Mouse (Mus musculus) limb, embryonic 15.5 days (tissue): ENCODE measurements around the gene Olfr638. TPM values are rescaled to one million over a fixed set of nuclear protein-coding genes. Genes with fewer than 3 reads are reported as not detected.
"Not testable (repeated sequence)": the region's sequence is repeated elsewhere in the genome, so short reads cannot be mapped to it uniquely, and the experiment has no call there.

Experiments
- ATAC-seq: fragments of 200-750 bp; cut with Nextera tagmentation; 2 replicates; pipeline ENCODE4 v1.8.0; 2017; ENCODE audit warnings: low read depth, moderate TSS enrichment; ENCODE audit not compliant: insufficient number of reproducible peaks, low FRiP score, low TSS enrichment
- H3K27ac ChIP-seq: fragments of 300-500 bp; sonication (generic); 2 replicates; pipeline ENCODE4 v1.5.1; 2015; ENCODE audit warnings: moderate library complexity, mild to moderate bottlenecking, inconsistent platforms
- H3K27me3 ChIP-seq: fragments of 300-500 bp; sonication (generic); 2 replicates; pipeline ENCODE4 v1.6.1; 2015; ENCODE audit warnings: inconsistent platforms
- H3K36me3 ChIP-seq: fragments of 300-500 bp; sonication (generic); 2 replicates; pipeline ENCODE4 v1.6.1; 2015; ENCODE audit warnings: inconsistent platforms
- H3K4me1 ChIP-seq: fragments of 300-500 bp; sonication (generic); 2 replicates; pipeline ENCODE4 v1.6.1; 2015; ENCODE audit warnings: inconsistent platforms
- H3K4me2 ChIP-seq: fragments of 300-500 bp; sonication (generic); 2 replicates; pipeline ENCODE4 v1.6.1; 2015; ENCODE audit warnings: mild to moderate bottlenecking, inconsistent platforms
- H3K4me3 ChIP-seq: fragments of 300-500 bp; sonication (generic); 2 replicates; pipeline ENCODE4 v1.5.1; 2015; ENCODE audit warnings: mild to moderate bottlenecking, inconsistent platforms
- H3K9ac ChIP-seq: fragments of 300-500 bp; sonication (generic); 2 replicates; pipeline ENCODE4 v1.6.1; 2015; ENCODE audit warnings: inconsistent platforms
- H3K9me3 ChIP-seq: fragments of 300-500 bp; sonication (generic); 2 replicates; pipeline ENCODE4 v1.6.1; 2016; ENCODE audit warnings: inconsistent platforms
- WGBS: fragments of 180-500 bp; shearing (Covaris S2); methylation state at CpG from one replicate; pipeline ENCODE4 v1.1.7; 2015; 5-methylcytosine and 5-hydroxymethylcytosine counted together
- polyA plus RNA-seq: library from polyadenylated mRNA; unstranded; fragments of >200 nt; fragmentation: Nextera tagmentation; extraction: Ambion mirVana; gene quantifications from 2 replicates; pipeline ENCODE4 v1.2.1, GENCODE M21; 2015

The Olfr638 gene
- not detected in 2 replicates for polyA plus RNA-seq

GRCm38 (mm10) chr7:103998446-103998845, at the start of gene Olfr638:
TSS of gene Olfr638 (plus strand) at chr7:103998746.
- Histone ChIP-seq H3K9ac (no peak within 1 kb of the TSS), H3K27me3 (no peaks in the 10 kb centered on the region), H3K27ac (no peak within 1 kb of the TSS), H3K4me2 (no peak within 1 kb of the TSS), H3K4me1 (no peaks in the 10 kb centered on the region), H3K36me3 (no peaks in the 10 kb centered on the region), H3K9me3 (no peaks in the 10 kb centered on the region), H3K4me3 (no peak within 1 kb of the TSS)
- no peak for ATAC-seq

DNA sequence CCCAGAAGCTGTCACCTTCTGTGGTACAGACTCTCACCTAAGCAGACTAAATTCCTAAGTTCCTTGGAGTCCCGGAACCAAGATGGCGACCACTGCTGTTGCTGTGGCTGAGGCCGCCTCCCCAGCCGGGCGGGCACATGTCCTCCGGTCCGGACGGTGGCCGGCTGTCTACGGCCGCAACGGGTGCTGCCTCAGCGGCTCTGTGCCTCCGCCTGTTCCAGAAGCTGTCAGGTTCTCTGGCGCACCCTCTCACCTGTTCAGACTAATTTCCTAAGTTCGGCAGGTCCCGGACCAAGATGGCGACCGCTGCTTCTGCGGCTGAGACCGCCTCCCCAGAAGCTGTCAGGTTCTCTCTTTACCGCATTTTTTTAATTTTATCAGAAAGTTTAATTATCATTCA, 31.7 kb upstream of the Olfr638 start:
- 91% methylated on average over 22 of the region's 22 CpGs for WGBS
- not testable (repeated sequence) for H3K4me1 ChIP-seq, H3K36me3 ChIP-seq, H3K9me3 ChIP-seq, H3K4me2 ChIP-seq, ATAC-seq, H3K9ac ChIP-seq, H3K4me3 ChIP-seq, H3K27me3 ChIP-seq, H3K27ac ChIP-seq

- no peak within 1 kb of the TSS for H3K27ac ChIP-seq
Measured at GRCm38 (mm10) chr7:103970852-103971251, 27.7 kb upstream of the Olfr638 start, which contains the start of gene Olfr635. TSS of gene Olfr635 (plus strand) at chr7:103971152.

GRCm38 (mm10) chr7:103971782-103972181, 26.8 kb upstream of the Olfr638 start:
- Histone ChIP-seq H3K4me2 (no peak overlapping the region), H3K9me3 (no peaks in the 10 kb centered on the region), H3K27me3 (no peaks in the 10 kb centered on the region), H3K36me3 (no peaks in the 10 kb centered on the region), H3K9ac (no peak overlapping the region), H3K4me1 (no peaks in the 10 kb centered on the region), H3K27ac (no peak overlapping the region), H3K4me3 (no peak overlapping the region)
- ATAC-seq = no peak
- WGBS = 63% methylated on average over 1 of the region's 1 CpGs

More at GRCm38 (mm10) chr7:103970852-103971251, 27.7 kb upstream of the Olfr638 start, which contains the start of gene Olfr635:
- Histone ChIP-seq H3K36me3 (no peaks in the 10 kb centered on the region), H3K4me3 (no peak within 1 kb of the TSS), H3K4me2 (no peak within 1 kb of the TSS), H3K27me3 (no peaks in the 10 kb centered on the region), H3K9me3 (no peaks in the 10 kb centered on the region), H3K9ac (no peak within 1 kb of the TSS), H3K4me1 (no peaks in the 10 kb centered on the region)
- ATAC-seq = no peak
- 83% methylated on average over 1 of the region's 1 CpGs for WGBS

DNA sequence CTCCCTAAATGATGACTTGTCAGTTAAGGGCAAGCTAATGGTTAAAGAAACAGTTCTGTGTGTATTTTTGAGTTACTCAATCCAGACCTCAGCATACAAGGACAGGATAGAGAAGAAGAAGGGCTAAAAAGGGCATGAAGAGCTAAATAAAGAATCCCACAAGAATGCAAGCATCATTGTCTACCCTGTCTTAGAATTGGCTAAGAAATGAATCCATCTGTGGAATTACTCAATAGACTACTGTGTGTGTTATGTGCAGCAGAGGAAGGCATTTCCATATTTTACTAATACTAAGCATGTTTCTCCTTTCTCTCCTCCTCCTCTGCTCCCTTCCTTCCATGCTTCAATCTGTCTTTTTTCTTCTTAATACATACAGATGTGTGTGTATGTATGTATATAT, 578 bp downstream of the Olfr638 start:
- Histone ChIP-seq H3K4me3 (no peak overlapping the region), H3K9ac (no peak overlapping the region), H3K27ac (no peak overlapping the region), H3K9me3 (no peaks in the 10 kb centered on the region), H3K4me2 (no peak overlapping the region), H3K4me1 (no peaks in the 10 kb centered on the region), H3K27me3 (no peaks in the 10 kb centered on the region), H3K36me3 (no peaks in the 10 kb centered on the region)
- ATAC-seq = no peak

DNA sequence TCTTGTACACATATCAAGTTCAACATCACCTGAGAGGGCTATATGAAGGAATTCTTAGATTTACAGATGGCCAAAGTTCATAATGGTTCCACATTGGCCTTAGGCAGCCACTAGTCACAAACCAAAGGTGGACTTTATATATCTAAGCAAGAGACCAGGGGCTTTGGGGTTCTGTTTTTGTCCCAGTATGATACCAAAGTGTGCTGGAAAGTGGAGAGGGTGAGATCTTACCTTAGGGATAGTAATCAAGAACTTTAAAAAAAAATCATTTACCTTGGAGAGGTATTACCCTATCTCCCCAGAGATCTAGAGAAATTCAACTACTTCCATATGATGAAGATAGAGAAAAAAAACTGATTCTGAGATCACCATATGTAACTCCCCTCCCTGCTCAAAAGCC, 18.7 kb downstream of the Olfr638 start, which contains the start of gene Olfr639:
Olfr639 (minus strand) TSS at position 101 of the 400 bp plus-strand sequence.
- H3K36me3 ChIP-seq = no peaks in the 10 kb centered on the region
- H3K4me3 ChIP-seq = no peak within 1 kb of the TSS
- no peak for ATAC-seq
- H3K27ac ChIP-seq = no peak within 1 kb of the TSS
- no peak within 1 kb of the TSS for H3K4me2 ChIP-seq
- no peak within 1 kb of the TSS for H3K9ac ChIP-seq
- no peaks in the 10 kb centered on the region for H3K4me1 ChIP-seq
- no peaks in the 10 kb centered on the region for H3K9me3 ChIP-seq
- H3K27me3 ChIP-seq = no peaks in the 10 kb centered on the region

- Histone ChIP-seq H3K27ac (no peak overlapping the region), H3K9me3 (no peaks in the 10 kb centered on the region), H3K36me3 (no peaks in the 10 kb centered on the region), H3K4me1 (no peaks in the 10 kb centered on the region), H3K4me2 (no peak overlapping the region), H3K27me3 (no peaks in the 10 kb centered on the region), H3K9ac (no peak overlapping the region), H3K4me3 (no peak overlapping the region)
- WGBS = 82% methylated on average over 1 of the region's 1 CpGs
- no peak for ATAC-seq
Measured at GRCm38 (mm10) chr7:104018953-104019352, 20.4 kb downstream of the Olfr638 start.

- Histone ChIP-seq H3K27me3 (no peaks in the 10 kb centered on the region), H3K27ac (no peak overlapping the region), H3K9ac (no peak overlapping the region), H3K9me3 (no peaks in the 10 kb centered on the region), H3K4me3 (no peak overlapping the region), H3K4me1 (no peaks in the 10 kb centered on the region), H3K36me3 (no peaks in the 10 kb centered on the region), H3K4me2 (no peak overlapping the region)
- no peak for ATAC-seq
- WGBS = 90% methylated on average over 6 of the region's 6 CpGs
Measured at GRCm38 (mm10) chr7:104021651-104022050, 23.1 kb downstream of the Olfr638 start.

GRCm38 (mm10) chr7:104025473-104025872, 26.9 kb downstream of the Olfr638 start, which contains the start of gene Olfr640:
TSS of gene Olfr640 (minus strand) at chr7:104025573.
- H3K9ac ChIP-seq = no peak within 1 kb of the TSS
- H3K27me3 ChIP-seq = no peaks in the 10 kb centered on the region
- H3K4me3 ChIP-seq = no peak within 1 kb of the TSS
- WGBS = 82% methylated on average over 6 of the region's 6 CpGs
- H3K9me3 ChIP-seq = no peaks in the 10 kb centered on the region
- no peak within 1 kb of the TSS for H3K27ac ChIP-seq
- no peak within 1 kb of the TSS for H3K4me2 ChIP-seq
- H3K36me3 ChIP-seq = no peaks in the 10 kb centered on the region
- no peak for ATAC-seq
- no peaks in the 10 kb centered on the region for H3K4me1 ChIP-seq

DNA sequence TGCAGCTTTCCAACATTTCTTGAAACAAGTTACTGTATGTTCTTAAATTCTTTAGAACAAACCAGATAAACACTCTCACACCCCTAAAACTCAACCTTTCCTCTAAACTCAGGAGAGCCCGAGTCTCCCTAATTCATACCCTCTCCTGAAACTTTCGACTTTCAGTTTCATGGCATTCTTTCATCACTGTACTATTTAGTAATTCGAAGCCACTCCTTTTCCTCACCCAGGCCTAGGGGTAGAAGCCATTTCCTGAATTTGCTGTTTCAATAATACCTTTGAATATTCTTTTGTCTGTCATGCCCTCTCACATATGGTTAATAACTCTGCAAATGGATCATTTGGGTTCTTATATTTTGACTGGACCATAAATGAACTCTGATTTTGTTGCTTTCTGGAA, 28.4 kb downstream of the Olfr638 start:
- H3K4me3 ChIP-seq = no peak overlapping the region
- no peaks in the 10 kb centered on the region for H3K4me1 ChIP-seq
- no peak for ATAC-seq
- 72% methylated on average over 3 of the region's 3 CpGs for WGBS
- H3K36me3 ChIP-seq = no peaks in the 10 kb centered on the region
- H3K27ac ChIP-seq = no peak overlapping the region
- H3K9me3 ChIP-seq = no peaks in the 10 kb centered on the region
- H3K4me2 ChIP-seq = no peak overlapping the region
- H3K9ac ChIP-seq = no peak overlapping the region
- H3K27me3 ChIP-seq = no peaks in the 10 kb centered on the region

DNA sequence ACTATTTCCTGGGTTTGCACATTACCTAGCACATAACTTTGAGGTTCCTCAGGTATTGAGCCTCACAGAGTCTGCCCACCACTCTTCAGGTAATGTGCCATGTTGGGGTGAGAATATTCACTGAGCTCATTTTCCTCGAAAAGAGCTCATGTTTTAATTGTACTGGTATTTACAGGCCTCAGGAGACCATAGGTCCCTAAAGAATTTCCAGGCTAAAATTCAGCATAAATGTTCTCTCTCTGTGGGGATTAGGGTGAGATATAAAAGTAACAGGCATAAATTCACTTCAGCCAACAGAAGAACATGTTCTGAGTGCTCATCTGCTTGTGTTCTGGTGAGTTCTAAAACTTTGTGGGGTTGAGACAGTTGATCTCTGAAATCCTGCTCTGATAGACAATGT, 36.6 kb downstream of the Olfr638 start, which contains the start of gene Olfr641:
Olfr641 (plus strand) TSS at position 301 of the 400 bp plus-strand sequence.
- Histone ChIP-seq H3K4me1 (no peaks in the 10 kb centered on the region), H3K36me3 (no peaks in the 10 kb centered on the region), H3K27me3 (no peaks in the 10 kb centered on the region), H3K9ac (no peak within 1 kb of the TSS), H3K4me2 (no peak within 1 kb of the TSS), H3K9me3 (no peaks in the 10 kb centered on the region), H3K4me3 (no peak within 1 kb of the TSS), H3K27ac (no peak within 1 kb of the TSS)
- no peak for ATAC-seq
- 60% methylated on average over 1 of the region's 1 CpGs for WGBS

- 89% methylated on average over 4 of the region's 4 CpGs for WGBS
- ATAC-seq = no peak
Measured at GRCm38 (mm10) chr7:104050745-104051144, 52.2 kb downstream of the Olfr638 start.

GRCm38 (mm10) chr7:104052566-104052965, 54.0 kb downstream of the Olfr638 start, which contains the start of gene Olfr642:
TSS of gene Olfr642 (minus strand) at chr7:104052666.
- Histone ChIP-seq H3K9ac (no peak within 1 kb of the TSS), H3K27ac (no peak within 1 kb of the TSS), H3K27me3 (no peaks in the 10 kb centered on the region), H3K36me3 (no peaks in the 10 kb centered on the region), H3K4me3 (no peak within 1 kb of the TSS), H3K4me1 (no peaks in the 10 kb centered on the region), H3K4me2 (no peak within 1 kb of the TSS), H3K9me3 (no peaks in the 10 kb centered on the region)
- 63% methylated on average over 1 of the region's 1 CpGs for WGBS
- ATAC-seq = no peak

More at GRCm38 (mm10) chr7:104050745-104051144, 52.2 kb downstream of the Olfr638 start:
- Histone ChIP-seq H3K27me3 (no peaks in the 10 kb centered on the region), H3K9ac (no peak overlapping the region), H3K4me3 (no peak overlapping the region), H3K4me2 (no peak overlapping the region), H3K9me3 (no peaks in the 10 kb centered on the region), H3K4me1 (no peaks in the 10 kb centered on the region), H3K36me3 (no peaks in the 10 kb centered on the region), H3K27ac (no peak overlapping the region)
